Mouse (Mus musculus): ENCODE data around the gene Cep19.

- no peak for TF ChIP-seq CTCF (IDR thresholded peaks at IDR 0.05; ENCODE audit: low read depth, low read length)
- no peak for TF ChIP-seq POLR2AphosphoS5 (IDR thresholded peaks at IDR 0.05; ENCODE audit: insufficient replicate concordance, low read depth, low read length)
Observed at GRCm38 (mm10) chr16:32110951-32111699, 11.5 kb downstream of the Cep19 start.
